Mouse (Mus musculus): ENCODE results near the gene Hyou1. TPM values are rescaled to one million over a fixed set of nuclear protein-coding genes. Genes with fewer than 3 reads are reported as not detected.
"Not testable (repeated sequence)": the region's sequence is repeated elsewhere in the genome, so short reads cannot be mapped to it uniquely, and the experiment has no call there.

Gene Hyou1
- polyA plus RNA-seq, 1 experiment from 2014 or later, result 14.6 TPM

DNA sequence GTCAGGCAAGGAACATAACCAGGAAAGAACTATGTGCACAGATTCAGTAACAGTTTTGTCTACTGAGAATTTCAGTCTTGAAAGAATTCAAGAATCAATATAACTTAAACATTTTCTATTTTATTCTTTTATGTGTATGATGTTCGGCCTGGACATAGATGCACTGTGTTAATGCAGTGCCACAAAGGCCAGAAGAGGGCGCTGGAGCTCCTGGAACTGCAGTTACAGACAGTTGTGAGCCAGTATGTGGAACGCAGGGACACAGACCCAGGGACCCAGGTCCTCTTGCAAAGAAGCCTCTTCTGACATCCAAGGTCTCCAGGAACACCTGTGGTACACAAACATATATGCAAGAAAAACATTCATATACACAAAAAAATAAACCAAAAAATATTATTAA, 14.8 kb upstream of the Hyou1 start:
- Histone ChIP-seq H3K9ac (ENCODE audit: low read length) (no peak overlapping the region), H3K4me3 (ENCODE audit: low read length) (no peak overlapping the region), H3K36me3 (ENCODE audit: control insufficient read depth, insufficient read depth) (peaks cover 4% of the 10 kb centered on the region; the same call in 1 of the 2 replicates), H3K9me3 (replicated peaks; ENCODE audit: control insufficient read depth, low read length) (no peaks in the 10 kb centered on the region), H3K4me1 (ENCODE audit: control insufficient read depth, insufficient read depth, low read length) (peaks cover 7% of the 10 kb centered on the region), H3K27me3 (ENCODE audit: control insufficient read depth, insufficient read depth, low read length) (no peaks in the 10 kb centered on the region), H3K27ac (ENCODE audit: low read length) (no peak overlapping the region), H3K4me2 (ENCODE audit: low read depth, low read length) (no peak overlapping the region)
- 64% methylated on average over 3 of the region's 3 CpGs for WGBS
- no peak for ATAC-seq (replicated peaks; ENCODE audit: extremely low read depth, insufficient read depth, low FRiP score)

DNA sequence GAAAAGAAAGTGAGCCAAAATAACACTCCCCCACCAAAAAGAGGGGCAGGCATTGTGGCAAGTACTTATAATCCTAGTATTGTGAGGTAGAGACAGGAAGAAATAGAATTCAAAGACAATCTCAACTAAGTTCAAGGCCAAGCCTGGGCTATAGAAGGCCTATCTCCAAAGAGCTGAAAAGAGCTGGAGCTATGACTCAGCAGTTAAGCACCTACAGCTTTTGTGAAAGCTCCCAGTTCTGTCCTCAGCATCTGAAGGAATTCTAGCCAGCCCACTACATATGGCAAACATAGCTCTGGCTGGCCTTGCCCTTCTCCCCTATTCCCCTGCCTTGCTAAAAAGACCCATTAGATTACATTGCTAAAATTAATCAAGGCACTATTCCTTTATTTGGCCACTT, 5.9 kb upstream of the Hyou1 start:
- Histone ChIP-seq H3K4me2 (ENCODE audit: low read depth, low read length) (no peak overlapping the region), H3K27me3 (ENCODE audit: control insufficient read depth, insufficient read depth, low read length) (no peaks in the 10 kb centered on the region), H3K4me3 (ENCODE audit: low read length) (no peak overlapping the region), H3K9ac (ENCODE audit: low read length) (no peak overlapping the region), H3K9me3 (replicated peaks; ENCODE audit: control insufficient read depth, low read length) (no peaks in the 10 kb centered on the region), H3K36me3 (ENCODE audit: control insufficient read depth, insufficient read depth) (no peaks in the 10 kb centered on the region), H3K27ac (ENCODE audit: low read length) (no peak overlapping the region), H3K4me1 (ENCODE audit: control insufficient read depth, insufficient read depth, low read length) (peaks cover 2% of the 10 kb centered on the region; the same call in 1 of the 2 replicates)
- ATAC-seq (replicated peaks; ENCODE audit: extremely low read depth, insufficient read depth, low FRiP score), result no peak

DNA sequence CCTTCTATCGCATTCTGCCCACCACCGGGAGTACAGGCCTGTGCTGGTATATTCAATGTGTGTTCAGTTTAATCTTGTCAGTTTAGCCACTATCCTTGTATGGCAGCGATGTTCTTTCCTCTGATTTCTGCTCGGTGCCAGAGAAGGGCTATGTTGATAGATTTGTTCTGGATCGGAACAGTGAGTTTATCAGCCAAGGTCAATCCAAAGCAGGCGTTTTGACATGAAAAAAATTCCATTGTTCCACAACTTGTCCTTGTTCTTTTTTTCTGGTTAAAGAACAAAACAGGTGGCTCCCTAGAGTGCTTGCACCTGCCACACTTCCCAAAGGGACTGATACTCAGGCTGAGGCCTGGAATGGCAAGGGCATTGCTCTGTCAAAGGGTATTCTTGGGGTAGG, 3.1 kb upstream of the Hyou1 start:
- Histone ChIP-seq H3K27me3 (ENCODE audit: control insufficient read depth, insufficient read depth, low read length) (no peaks in the 10 kb centered on the region), H3K4me3 (ENCODE audit: low read length) (no peak overlapping the region), H3K9me3 (replicated peaks; ENCODE audit: control insufficient read depth, low read length) (no peaks in the 10 kb centered on the region), H3K4me1 (ENCODE audit: control insufficient read depth, insufficient read depth, low read length) (peaks cover 14% of the 10 kb centered on the region), H3K4me2 (ENCODE audit: low read depth, low read length) (no peak overlapping the region), H3K9ac (ENCODE audit: low read length) (no peak overlapping the region), H3K27ac (ENCODE audit: low read length) (no peak overlapping the region), H3K36me3 (ENCODE audit: control insufficient read depth, insufficient read depth) (peaks cover 4% of the 10 kb centered on the region; the same call in 1 of the 2 replicates)
- WGBS, result 82% methylated on average over 6 of the region's 6 CpGs
- ATAC-seq (replicated peaks; ENCODE audit: extremely low read depth, insufficient read depth, low FRiP score), result no peak

DNA sequence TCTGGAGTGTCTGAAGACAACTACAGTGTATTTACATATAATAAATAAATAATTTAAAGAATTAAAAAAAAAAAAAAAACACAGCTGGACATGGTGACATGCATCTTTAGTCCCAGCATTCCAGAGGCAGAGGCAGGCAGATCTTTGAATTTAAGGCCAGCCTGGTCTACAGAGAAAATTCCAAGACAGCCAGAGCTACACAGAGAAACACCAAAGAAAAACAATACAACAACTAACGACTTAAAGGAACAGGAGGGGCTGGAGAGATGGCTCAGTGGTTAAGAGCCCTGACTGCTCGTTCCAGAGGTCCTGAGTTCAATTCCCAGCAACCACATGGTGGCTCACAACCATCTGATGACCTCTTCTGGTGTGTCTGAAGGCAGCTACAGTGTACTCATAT, 2.0 kb upstream of the Hyou1 start:
- ATAC-seq (replicated peaks; ENCODE audit: extremely low read depth, insufficient read depth, low FRiP score); H3K9ac ChIP-seq (ENCODE audit: low read length); H3K27ac ChIP-seq (ENCODE audit: low read length); H3K9me3 ChIP-seq (replicated peaks; ENCODE audit: control insufficient read depth, low read length); H3K27me3 ChIP-seq (ENCODE audit: control insufficient read depth, insufficient read depth, low read length); H3K4me2 ChIP-seq (ENCODE audit: low read depth, low read length); H3K4me3 ChIP-seq (ENCODE audit: low read length): not testable (repeated sequence)
- Histone ChIP-seq H3K4me1 (ENCODE audit: control insufficient read depth, insufficient read depth, low read length) (peaks cover 14% of the 10 kb centered on the region), H3K36me3 (ENCODE audit: control insufficient read depth, insufficient read depth) (peaks cover 16% of the 10 kb centered on the region)
- WGBS, result 74% methylated on average over 2 of the region's 2 CpGs

GRCm38 (mm10) chr9:44378153-44378730, 1.0 kb upstream of the Hyou1 start:
- Histone ChIP-seq H3K27me3 (ENCODE audit: control insufficient read depth, insufficient read depth, low read length) (no peaks in the 10 kb centered on the region), H3K4me1 (ENCODE audit: control insufficient read depth, insufficient read depth, low read length) (peaks cover 14% of the 10 kb centered on the region), H3K4me3 (ENCODE audit: low read length) (peak overlapping the region; percentile 79), H3K36me3 (ENCODE audit: control insufficient read depth, insufficient read depth) (peaks cover 25% of the 10 kb centered on the region), H3K4me2 (ENCODE audit: low read depth, low read length) (peak overlapping the region; percentile 84), H3K9ac (ENCODE audit: low read length) (peak overlapping the region; percentile 70), H3K9me3 (replicated peaks; ENCODE audit: control insufficient read depth, low read length) (no peaks in the 10 kb centered on the region), H3K27ac (ENCODE audit: low read length) (peak overlapping the region; percentile 48; the same call in 1 of the 2 replicates)
- no peak for ATAC-seq (replicated peaks; ENCODE audit: extremely low read depth, insufficient read depth, low FRiP score)
- 81% methylated on average over 5 of the region's 5 CpGs for WGBS

DNA sequence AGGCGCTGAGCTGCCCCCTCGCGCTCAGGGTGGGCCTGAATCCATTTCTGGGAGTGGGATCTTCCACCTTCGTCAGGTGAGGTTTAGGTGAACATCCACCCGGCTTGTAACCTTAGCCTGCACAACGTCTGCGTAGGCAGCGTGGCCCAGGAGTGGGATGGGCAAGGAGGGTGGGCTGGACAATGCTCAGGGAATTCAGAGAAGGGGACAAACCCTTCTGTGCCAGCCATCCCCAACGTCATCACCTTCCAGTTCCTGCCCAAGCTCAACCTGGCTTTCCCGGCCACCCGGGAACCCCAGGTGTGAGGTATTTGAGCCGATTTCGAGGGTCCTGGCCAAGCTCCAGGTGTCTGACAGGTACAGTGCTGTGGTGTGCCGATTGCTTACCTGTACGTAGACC, 572 bp downstream of the Hyou1 start:
- no peaks in the 10 kb centered on the region for H3K27me3 ChIP-seq (ENCODE audit: control insufficient read depth, insufficient read depth, low read length)
- peaks cover 41% of the 10 kb centered on the region for H3K36me3 ChIP-seq (ENCODE audit: control insufficient read depth, insufficient read depth)
- 6% methylated on average over 15 of the region's 15 CpGs for WGBS
- no peaks in the 10 kb centered on the region for H3K9me3 ChIP-seq (replicated peaks; ENCODE audit: control insufficient read depth, low read length)
- peak overlapping the region; percentile 81 for H3K27ac ChIP-seq (ENCODE audit: low read length)
- peak overlapping the region; percentile 79 for H3K4me3 ChIP-seq (ENCODE audit: low read length)
- peak overlapping the region; percentile 89 for H3K9ac ChIP-seq (ENCODE audit: low read length)
- H3K4me1 ChIP-seq (ENCODE audit: control insufficient read depth, insufficient read depth, low read length), result peaks cover 14% of the 10 kb centered on the region
- peak; percentile 2; the same call in 1 of the 2 replicates for ATAC-seq (replicated peaks; ENCODE audit: extremely low read depth, insufficient read depth, low FRiP score)
- H3K4me2 ChIP-seq (ENCODE audit: low read depth, low read length), result peak overlapping the region; percentile 94

DNA sequence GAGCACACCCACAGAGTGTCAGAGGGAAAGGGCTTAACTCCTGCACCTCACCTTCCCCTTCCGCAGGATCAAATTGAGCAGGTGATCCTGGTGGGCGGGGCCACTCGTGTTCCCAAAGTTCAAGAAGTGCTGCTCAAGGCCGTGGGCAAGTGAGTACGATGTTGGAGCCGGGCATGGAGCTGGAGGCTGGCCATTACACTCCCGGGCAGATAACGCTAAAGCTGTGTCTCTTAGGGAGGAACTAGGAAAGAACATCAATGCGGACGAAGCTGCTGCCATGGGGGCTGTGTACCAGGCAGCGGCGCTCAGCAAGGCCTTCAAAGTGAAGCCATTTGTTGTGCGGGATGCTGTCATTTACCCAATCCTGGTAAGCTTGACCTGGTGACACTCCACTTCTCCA, 5.3 kb downstream of the Hyou1 start:
- Histone ChIP-seq H3K4me1 (ENCODE audit: control insufficient read depth, insufficient read depth, low read length) (peaks cover 9% of the 10 kb centered on the region), H3K9ac (ENCODE audit: low read length) (no peak overlapping the region), H3K36me3 (ENCODE audit: control insufficient read depth, insufficient read depth) (peaks cover 86% of the 10 kb centered on the region), H3K4me3 (ENCODE audit: low read length) (no peak overlapping the region), H3K27me3 (ENCODE audit: control insufficient read depth, insufficient read depth, low read length) (no peaks in the 10 kb centered on the region), H3K27ac (ENCODE audit: low read length) (no peak overlapping the region), H3K9me3 (replicated peaks; ENCODE audit: control insufficient read depth, low read length) (no peaks in the 10 kb centered on the region), H3K4me2 (ENCODE audit: low read depth, low read length) (no peak overlapping the region)
- WGBS, result 91% methylated on average over 13 of the region's 13 CpGs
- no peak for ATAC-seq (replicated peaks; ENCODE audit: extremely low read depth, insufficient read depth, low FRiP score)

DNA sequence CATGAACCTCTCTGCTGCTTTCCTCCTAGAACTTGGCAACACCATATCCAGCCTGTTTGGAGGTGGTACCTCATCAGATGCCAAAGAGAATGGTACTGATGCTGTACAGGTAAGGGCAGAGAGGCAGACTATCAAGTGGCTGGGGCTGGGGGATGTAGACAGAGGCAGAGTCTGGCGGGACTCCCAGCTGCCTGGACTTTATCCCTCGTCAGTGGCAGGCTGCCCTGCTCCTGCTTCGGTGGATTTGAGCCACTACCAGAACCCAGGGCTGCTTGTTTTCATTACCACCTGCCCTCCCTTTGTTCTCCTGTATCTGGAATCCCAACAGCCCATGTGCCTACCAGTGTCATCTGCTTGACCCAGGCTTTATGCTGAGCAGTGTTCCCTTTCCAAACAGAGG, 7.9 kb downstream of the Hyou1 start:
- Histone ChIP-seq H3K36me3 (ENCODE audit: control insufficient read depth, insufficient read depth) (peaks cover 88% of the 10 kb centered on the region), H3K27me3 (ENCODE audit: control insufficient read depth, insufficient read depth, low read length) (no peaks in the 10 kb centered on the region), H3K4me1 (ENCODE audit: control insufficient read depth, insufficient read depth, low read length) (no peaks in the 10 kb centered on the region), H3K9ac (ENCODE audit: low read length) (no peak overlapping the region), H3K27ac (ENCODE audit: low read length) (no peak overlapping the region), H3K4me3 (ENCODE audit: low read length) (no peak overlapping the region), H3K4me2 (ENCODE audit: low read depth, low read length) (no peak overlapping the region), H3K9me3 (replicated peaks; ENCODE audit: control insufficient read depth, low read length) (no peaks in the 10 kb centered on the region)
- WGBS, result 62% methylated on average over 3 of the region's 3 CpGs
- no peak for ATAC-seq (replicated peaks; ENCODE audit: extremely low read depth, insufficient read depth, low FRiP score)

GRCm38 (mm10) chr9:44389273-44389672, 10.0 kb downstream of the Hyou1 start:
- H3K4me1 ChIP-seq (ENCODE audit: control insufficient read depth, insufficient read depth, low read length), result no peaks in the 10 kb centered on the region
- no peak overlapping the region for H3K27ac ChIP-seq (ENCODE audit: low read length)
- no peak overlapping the region for H3K4me2 ChIP-seq (ENCODE audit: low read depth, low read length)
- H3K4me3 ChIP-seq (ENCODE audit: low read length), result no peak overlapping the region
- no peaks in the 10 kb centered on the region for H3K9me3 ChIP-seq (replicated peaks; ENCODE audit: control insufficient read depth, low read length)
- H3K36me3 ChIP-seq (ENCODE audit: control insufficient read depth, insufficient read depth), result peaks cover 69% of the 10 kb centered on the region
- WGBS, result 60% methylated on average over 8 of the region's 8 CpGs
- H3K9ac ChIP-seq (ENCODE audit: low read length), result no peak overlapping the region
- H3K27me3 ChIP-seq (ENCODE audit: control insufficient read depth, insufficient read depth, low read length), result no peaks in the 10 kb centered on the region
- ATAC-seq (replicated peaks; ENCODE audit: extremely low read depth, insufficient read depth, low FRiP score), result no peak

Measured in heart, embryonic 16.5 days (tissue).